Mouse (Mus musculus): ENCODE measurements around the gene Tcf7l1.

GRCm38 (mm10) chr6:72586701-72587100 is 202.4 kb downstream of the Tcf7l1 start:
- TF ChIP-seq MAFK (IDR thresholded peaks at IDR 0.05; ENCODE audit: insufficient read depth, low read depth, low read length): no peak
- TF ChIP-seq HCFC1 (IDR thresholded peaks at IDR 0.05; ENCODE audit: borderline replicate concordance, insufficient read depth, low read length): no peak
- no peak for TF ChIP-seq ZNF384 (IDR thresholded peaks at IDR 0.05; ENCODE audit: low read depth, low read length)
